Mouse (Mus musculus): Measurements from ENCODE around the gene Add2.
"Not testable (repeated sequence)": the region's sequence is repeated elsewhere in the genome, so short reads cannot be mapped to it uniquely, and the experiment has no call there.

DNA sequence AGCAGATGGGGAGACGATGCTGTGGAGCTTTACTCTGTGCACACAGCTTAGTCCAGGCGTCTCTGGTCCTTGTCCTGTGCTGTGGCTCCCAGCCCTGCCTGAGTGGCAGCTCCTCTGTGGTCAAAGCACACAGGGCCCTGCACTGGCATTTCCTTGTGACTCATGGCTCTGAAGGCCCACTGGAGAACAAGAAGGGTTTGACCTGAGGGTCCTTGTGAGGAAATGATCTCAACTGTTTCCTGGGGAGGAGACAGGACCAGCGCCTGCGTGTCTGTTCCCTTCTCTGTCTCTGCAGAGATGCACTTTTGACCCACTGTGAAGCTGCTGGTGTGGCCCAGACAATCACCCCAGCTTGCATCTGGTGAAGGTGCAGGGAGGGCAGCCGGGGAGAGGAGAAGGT, 13.7 kb upstream of the Add2 start:
- not testable (repeated sequence) for TF ChIP-seq CTCF, EP300 (IDR thresholded peaks at IDR 0.05; ENCODE audit: low read depth)

Measured in liver, postnatal 0 days (tissue).